Mouse (Mus musculus) gastrocnemius, adult 18-20 months (tissue): ENCODE measurements around the gene Slc1a2. TPM values are rescaled to one million over a fixed set of nuclear protein-coding genes. Genes with fewer than 3 reads are reported as not detected.

ENCODE experiments used
- DNase-seq: peaks from one replicate; pipeline ENCODE4 v3.0.0; 2021; ENCODE audit warnings: low spot score
- total RNA-seq, 2 experiments: library from RNA; stranded (reverse); gene quantifications; 2 replicates each; pipeline ENCODE4 v1.2.3; 2021

The Slc1a2 gene
- total RNA-seq, 2 experiments from 2014 or later: 0.55 TPM; not detected in 1

- no peak for DNase-seq
Observed at GRCm38 (mm10) chr2:102712678-102713628, 54.5 kb downstream of the Slc1a2 start.

- DNase-seq: no peak
Observed at GRCm38 (mm10) chr2:102714320-102714719, 55.9 kb downstream of the Slc1a2 start.

DNA sequence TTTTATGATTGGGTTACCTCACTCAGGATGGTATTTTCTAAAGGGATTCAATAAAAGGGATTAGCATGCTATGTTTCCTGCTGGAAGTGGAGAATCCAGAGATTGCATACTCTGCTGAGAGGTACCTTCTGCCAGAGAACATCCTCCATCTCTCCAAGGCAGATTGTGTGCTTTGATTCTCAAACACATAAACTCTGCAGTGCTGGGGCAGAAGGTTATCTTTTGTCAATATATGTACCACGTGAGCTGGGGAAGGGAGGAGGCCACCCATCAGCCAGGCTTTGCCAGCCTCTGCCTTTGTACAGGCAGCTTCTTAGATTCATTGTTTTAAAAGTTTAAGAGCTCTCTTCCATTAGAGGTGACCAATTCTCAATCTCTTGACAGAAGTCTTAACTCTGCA, 57.3 kb downstream of the Slc1a2 start:
- DNase-seq: no peak

DNA sequence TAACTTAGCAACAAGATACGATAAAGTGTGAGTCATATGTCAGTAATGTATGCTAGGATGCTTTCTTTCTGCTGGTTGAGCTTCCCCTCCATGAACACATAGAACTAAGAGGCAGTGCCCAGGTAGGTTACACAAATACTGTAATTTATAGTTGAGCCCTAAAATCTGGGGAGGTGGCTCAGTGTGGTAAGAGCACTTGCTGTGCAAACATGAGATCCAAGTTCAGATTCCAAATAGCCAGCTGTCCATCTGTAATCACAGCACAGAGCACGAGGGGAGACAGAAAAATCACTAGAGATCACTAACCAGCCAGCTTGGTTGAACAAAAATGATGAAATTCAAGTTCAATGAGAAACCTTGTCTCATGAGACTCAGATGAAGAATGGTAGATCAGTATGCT, 63.4 kb downstream of the Slc1a2 start:
- no peak for DNase-seq

GRCm38 (mm10) chr2:102725054-102725453, 66.6 kb downstream of the Slc1a2 start:
- no peak for DNase-seq

GRCm38 (mm10) chr2:102730386-102730785, 71.9 kb downstream of the Slc1a2 start:
- DNase-seq: no peak

GRCm38 (mm10) chr2:102730788-102731187, 72.3 kb downstream of the Slc1a2 start:
- DNase-seq: no peak

DNA sequence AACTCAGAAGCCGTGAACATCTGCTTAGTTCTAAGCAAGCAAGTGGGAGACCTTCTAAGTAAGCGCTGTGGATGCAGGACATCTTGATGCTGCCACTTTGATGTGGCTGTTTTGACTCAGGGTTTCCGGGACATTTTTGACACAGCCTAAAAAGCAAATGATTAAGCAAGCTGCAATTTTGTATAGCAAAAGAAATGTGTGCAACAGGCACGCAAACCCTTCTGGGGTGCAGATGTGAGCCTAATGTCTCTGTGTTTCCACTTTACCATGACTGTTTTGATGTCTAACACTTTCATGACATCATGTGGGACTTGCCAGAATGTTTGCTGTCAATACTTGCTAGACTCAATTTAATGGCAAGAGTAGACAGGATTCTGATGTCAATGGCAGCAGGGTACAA, 74.7 kb downstream of the Slc1a2 start:
- DNase-seq: no peak

DNA sequence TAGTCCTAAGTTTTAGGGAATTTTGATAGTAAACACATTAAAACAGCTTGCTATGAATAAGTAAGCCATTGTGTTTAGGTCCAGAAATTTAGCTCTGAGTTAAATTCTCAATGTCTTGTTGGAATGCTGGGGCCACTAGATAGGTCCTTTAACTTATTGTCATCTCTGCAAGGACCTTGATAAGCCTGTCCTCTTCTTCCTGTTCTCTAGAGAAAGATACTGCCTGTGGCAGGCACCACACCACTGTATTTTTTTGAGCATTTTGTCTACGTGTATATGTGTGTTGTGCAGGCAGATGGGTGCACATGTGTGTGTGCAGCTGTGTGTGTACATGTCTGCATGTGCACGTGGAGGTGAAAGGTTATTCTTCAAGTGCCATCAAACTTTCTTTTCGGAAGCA, 75.6 kb downstream of the Slc1a2 start:
- DNase-seq: no peak

DNA sequence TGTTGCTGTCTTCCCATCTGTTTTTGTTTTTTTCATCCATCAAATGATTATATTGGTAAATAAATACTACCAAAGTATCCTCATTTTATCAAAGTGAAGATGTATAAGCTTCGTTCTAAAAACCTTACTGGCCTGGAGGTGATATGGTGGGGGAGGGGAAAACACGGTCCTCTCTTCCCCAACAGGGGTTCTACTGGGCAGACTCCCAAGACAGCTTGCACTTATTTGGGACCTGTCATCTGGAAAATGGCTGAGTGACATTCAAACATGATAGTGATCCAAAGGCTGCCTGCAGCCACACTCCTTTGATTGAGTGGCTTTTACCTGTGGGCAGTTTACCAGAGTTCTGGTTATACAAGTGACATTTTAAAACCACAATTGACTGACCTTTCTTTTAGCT, 76.6 kb downstream of the Slc1a2 start:
- DNase-seq: no peak

DNA sequence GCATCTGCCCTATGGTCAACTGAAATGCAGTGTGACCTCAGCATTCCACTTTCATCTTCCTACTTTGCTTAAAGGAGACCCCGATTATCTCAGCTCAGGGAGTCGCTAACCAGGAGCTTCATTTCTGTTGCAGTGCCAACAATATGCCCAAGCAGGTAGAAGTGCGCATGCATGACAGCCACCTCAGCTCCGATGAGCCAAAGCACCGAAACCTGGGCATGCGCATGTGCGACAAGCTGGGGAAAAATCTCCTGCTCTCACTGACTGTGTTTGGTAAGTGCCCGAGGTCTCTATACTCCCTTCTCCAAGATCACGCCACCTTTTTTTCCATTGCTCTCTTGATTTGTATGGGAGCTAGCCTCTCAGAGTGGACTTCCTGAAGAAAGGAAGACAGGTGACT, 77.4 kb downstream of the Slc1a2 start:
- DNase-seq: no peak

DNA sequence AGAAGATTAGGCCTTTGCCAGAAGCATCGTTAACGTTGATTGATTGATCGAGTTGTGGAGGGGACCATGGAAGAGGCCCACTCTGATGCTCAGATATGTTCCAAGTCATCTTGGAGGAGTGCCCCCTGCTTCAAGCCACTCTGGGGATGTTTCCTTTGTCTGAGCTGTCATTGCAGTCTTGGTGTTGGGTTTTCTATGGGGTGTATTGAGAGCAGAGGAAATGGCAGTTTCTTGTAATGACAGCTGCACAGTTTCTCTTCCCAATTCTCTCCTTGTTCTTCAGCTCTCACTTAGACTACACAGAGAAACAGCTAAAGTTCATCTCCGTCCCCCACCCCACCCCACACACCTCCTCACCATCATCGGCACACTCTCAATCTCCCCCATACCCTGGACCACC, 78.0 kb downstream of the Slc1a2 start:
- DNase-seq: no peak

DNA sequence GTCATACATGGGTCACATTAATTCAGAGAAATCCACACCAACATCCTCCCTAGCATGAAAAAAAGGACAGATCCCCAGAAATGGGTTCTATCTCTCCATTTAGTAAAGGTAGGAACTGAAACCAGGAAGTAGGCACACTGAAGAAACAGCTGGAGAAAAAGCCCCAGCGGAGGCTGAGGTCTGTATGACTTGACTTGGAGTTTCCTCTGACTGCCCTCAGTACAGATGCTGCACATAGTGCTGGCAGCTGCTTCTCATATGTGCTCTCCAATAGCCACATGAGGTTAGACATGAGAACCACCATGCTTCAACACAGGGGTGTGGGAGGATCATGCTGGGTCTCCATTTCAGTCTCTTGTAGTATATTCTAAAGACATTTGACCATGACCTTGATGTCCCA, 80.4 kb downstream of the Slc1a2 start:
- no peak for DNase-seq

DNA sequence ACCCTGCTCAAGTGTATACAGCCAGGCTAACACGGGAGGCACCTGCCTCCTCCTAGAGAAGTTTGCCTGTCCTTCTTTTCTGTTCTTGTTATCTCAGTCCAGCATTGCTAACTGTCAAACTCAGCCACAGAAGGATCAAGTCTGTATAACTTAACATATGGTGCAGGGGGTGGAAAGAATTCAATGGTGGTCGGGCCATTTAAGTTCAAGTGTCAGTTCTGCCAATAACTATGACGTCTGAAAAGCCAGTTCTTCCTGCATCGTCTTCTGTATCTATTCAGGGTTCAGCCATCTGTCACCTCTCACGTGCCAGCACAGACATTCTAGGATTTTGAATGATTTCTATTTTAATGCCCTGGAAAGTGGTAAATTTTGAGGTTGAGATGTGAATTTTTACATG, 84.2 kb downstream of the Slc1a2 start:
- no peak for DNase-seq

DNA sequence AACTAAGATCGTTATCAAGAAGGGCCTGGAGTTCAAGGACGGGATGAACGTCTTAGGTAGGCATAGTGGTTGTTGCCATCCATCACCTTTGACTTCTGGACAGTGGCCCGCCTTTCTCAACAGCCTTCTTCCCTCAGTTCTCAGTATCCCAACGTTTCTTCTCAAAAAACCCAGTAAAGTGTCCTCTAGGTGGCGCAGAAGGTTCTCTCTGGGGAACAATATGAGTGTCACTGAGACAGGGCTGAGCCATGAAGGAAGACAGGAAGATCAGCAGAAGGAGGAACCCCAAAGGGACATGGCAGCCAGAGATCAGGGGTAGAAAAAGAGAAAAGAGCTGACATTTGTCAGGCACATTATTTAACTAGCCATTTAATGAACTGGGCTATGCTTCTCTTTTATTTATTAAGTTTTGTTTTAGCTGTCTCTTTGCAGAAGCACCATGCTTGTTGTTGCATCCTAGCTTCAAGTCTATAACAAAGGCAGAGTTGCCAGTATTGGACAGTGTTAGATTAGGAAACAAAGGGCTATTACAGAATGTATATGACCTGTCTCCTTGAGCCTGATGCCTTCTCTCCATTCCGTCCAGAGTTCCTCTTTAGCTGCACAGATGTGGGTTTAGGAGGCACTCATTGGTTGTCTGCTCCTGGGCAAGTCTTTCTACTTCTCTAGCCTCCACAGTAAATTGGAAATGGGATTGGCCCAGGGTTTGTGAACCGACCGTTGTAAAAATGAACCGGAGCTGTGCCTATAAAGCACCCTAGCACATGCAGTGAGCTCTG, 85.6 kb downstream of the Slc1a2 start:
- DNase-seq: peak; percentile 61

DNA sequence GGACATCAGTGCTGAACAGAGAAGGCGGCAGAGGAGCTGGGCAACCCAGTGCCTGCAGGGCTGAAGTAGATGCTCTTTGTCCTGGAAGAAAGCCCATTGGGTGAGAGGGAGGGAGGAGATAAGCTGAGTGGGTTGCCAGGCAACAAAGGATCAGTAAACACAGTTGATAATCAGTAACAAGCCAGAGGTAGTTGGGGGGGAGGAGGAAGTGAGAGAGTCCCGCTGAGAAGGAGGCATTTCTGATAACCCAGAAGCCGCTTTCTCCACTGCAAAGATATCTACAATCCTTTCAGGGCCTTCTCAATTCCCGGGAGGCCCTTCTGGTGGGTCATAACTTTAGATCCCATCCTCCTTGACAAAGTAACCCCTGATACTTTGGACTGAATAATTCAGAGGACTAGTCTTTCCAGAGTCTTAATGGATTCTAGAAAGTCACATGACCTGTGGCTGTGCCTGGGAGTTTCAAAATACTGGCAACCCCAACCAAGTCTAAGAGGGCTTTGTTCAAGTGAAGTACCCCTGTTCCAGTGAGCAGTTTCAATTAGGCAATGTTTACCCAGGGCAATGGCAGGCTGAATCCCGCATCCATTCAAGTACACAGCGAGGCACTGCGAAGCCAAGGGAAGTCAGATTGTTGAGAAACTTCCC, 86.9 kb downstream of the Slc1a2 start:
- no peak for DNase-seq

DNA sequence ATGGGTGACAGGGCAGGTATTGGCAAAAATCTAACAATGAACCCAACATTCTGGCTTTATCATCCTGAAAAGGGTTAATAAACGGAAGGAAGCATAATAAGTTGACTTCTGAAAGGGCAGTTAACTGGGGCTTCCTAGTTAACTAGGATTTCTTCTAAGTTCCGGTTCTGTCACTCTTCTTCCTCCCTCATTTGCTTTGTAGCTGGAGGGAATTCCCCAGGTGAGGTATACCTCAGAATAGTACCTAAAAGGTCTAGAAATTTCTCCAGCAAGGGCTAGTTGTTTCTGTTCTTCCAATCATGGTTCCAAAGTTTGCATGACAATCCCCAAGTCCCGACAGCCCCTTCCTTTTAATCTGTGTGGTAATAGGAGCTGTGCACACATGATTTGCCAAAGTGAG, 89.3 kb downstream of the Slc1a2 start:
- no peak for DNase-seq

- DNase-seq: no peak
Observed at GRCm38 (mm10) chr2:102749926-102750325, 91.5 kb downstream of the Slc1a2 start.

DNA sequence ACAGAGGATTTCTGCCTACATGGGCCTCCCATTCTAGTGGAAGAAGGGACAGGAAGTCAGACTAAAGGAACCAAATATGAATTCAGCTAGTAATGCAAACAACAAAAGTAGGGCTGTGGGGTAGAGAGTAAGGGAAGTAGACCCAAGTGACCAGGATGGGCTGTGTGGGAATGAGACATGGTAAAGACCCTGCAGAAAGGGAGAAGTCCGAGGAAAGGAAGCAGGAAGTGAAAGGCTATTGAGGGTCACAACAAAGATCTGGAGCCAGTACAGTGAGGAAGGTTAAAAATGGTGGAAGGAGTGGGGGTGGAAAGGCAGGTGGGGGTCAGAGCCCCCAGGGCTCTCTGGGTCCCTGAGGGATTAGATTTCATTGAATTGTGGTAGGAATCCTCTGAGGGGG, 93.4 kb downstream of the Slc1a2 start:
- DNase-seq: no peak

- no peak for DNase-seq
Observed at GRCm38 (mm10) chr2:102757241-102757860, 98.9 kb downstream of the Slc1a2 start.

- no peak for DNase-seq
Observed at GRCm38 (mm10) chr2:102759479-102759878, 101.0 kb downstream of the Slc1a2 start.
